Mouse (Mus musculus) layer of hippocampus, adult 11-12 months (tissue): Measurements from ENCODE around the gene Zfp385a.

Experiments
- DNase-seq: peaks from one replicate; pipeline ENCODE4 v3.0.0; 2022; ENCODE audit warnings: low spot score

Zfp385a gene

GRCm38 (mm10) chr15:103336996-103337667 is 2.8 kb downstream of the Zfp385a start:
- no peak for DNase-seq

GRCm38 (mm10) chr15:103335488-103336235 is 4.2 kb downstream of the Zfp385a start:
- no peak for DNase-seq

GRCm38 (mm10) chr15:103335040-103335439 is 4.9 kb downstream of the Zfp385a start:
- no peak for DNase-seq

- DNase-seq, result no peak
Observed at GRCm38 (mm10) chr15:103334194-103334593, 5.7 kb downstream of the Zfp385a start.

- no peak for DNase-seq
Observed at GRCm38 (mm10) chr15:103333738-103334137, 6.2 kb downstream of the Zfp385a start.

- DNase-seq, result no peak
Observed at GRCm38 (mm10) chr15:103333081-103333615, 6.7 kb downstream of the Zfp385a start.

GRCm38 (mm10) chr15:103323455-103324247 is 16.2 kb downstream of the Zfp385a start:
- peak; percentile 80 for DNase-seq

GRCm38 (mm10) chr15:103323070-103323454 is 16.8 kb downstream of the Zfp385a start:
- DNase-seq, result no peak

GRCm38 (mm10) chr15:103322396-103322795 is 17.5 kb downstream of the Zfp385a start:
- no peak for DNase-seq

- DNase-seq, result no peak
Observed at GRCm38 (mm10) chr15:103321076-103321475, 18.8 kb downstream of the Zfp385a start.

GRCm38 (mm10) chr15:103318201-103318816 is 21.6 kb downstream of the Zfp385a start:
- DNase-seq, result no peak

GRCm38 (mm10) chr15:103317731-103318130 is 22.2 kb downstream of the Zfp385a start:
- DNase-seq, result no peak

- no peak for DNase-seq
Observed at GRCm38 (mm10) chr15:103317120-103317519, 22.8 kb downstream of the Zfp385a start.

GRCm38 (mm10) chr15:103315979-103316776 is 23.7 kb downstream of the Zfp385a start:
- no peak for DNase-seq

- peak; percentile 57 for DNase-seq
Observed at GRCm38 (mm10) chr15:103315011-103315502, 24.8 kb downstream of the Zfp385a start.

GRCm38 (mm10) chr15:103314181-103314580 is 25.7 kb downstream of the Zfp385a start:
- DNase-seq, result no peak

GRCm38 (mm10) chr15:103313495-103314095 is 26.3 kb downstream of the Zfp385a start:
- DNase-seq, result peak; percentile 65

GRCm38 (mm10) chr15:103310365-103310910 is 29.5 kb downstream of the Zfp385a start, which contains the start of gene Gpr84:
TSS of gene Gpr84 (minus strand) at chr15:103310612.
- DNase-seq, result no peak

- no peak for DNase-seq
Observed at GRCm38 (mm10) chr15:103308876-103309580, 30.9 kb downstream of the Zfp385a start.
